ENCODE assay signal across 20 mouse cellular contexts in the genomic region with DNA sequence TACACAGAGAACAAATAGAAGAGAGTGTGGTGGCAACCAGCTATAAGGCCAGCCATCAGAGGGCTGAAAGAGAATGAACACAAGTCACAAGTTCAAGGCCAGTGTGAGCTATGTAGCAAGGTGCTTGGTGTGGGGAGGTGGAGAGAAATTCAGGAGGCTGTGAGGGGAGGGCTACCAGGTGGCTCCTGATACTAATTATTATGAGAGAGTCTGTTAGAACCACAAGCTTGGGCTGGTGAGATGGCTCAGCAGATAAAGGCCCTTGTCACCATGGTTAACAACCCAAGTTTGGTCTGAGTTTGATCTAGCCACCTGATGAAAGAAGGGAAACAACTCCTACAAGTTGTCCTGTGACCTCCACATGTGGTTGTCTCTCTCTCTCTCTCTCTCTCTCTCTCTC. TPM values are rescaled to one million over a fixed set of nuclear protein-coding genes. Genes with fewer than 3 reads are reported as not detected.
DNase-seq lines count a peak whose midpoint lies in the region; ATAC-seq lines count a peak whose summit lies in the region.
"Had no signal": no experiment of that assay in that cellular context is flagged by ENCODE, and none has a peak within 500 bp of the region (broad histone marks: within the 10 kb centered on the region; RNA-seq: fewer than 3 reads in every experiment).

No protein-coding gene starts in this region.

- H3K9ac ChIP-seq in forebrain, embryonic 11.5 days (ENCODE audit: low read length), result no peak overlapping the region
- no peak overlapping the region for H3K9ac ChIP-seq in forebrain, embryonic 16.5 days (replicated peaks; ENCODE audit: low read depth, low read length)
- H3K9ac ChIP-seq in liver, embryonic 12.5 days, result no peak overlapping the region; the same call in 1 of the 2 replicates
- H3K9ac ChIP-seq: hindbrain, embryonic 12.5 days; hindbrain, embryonic 15.5 days; intestine, embryonic 15.5 days had no signal

- no peak overlapping the region for H3K27ac ChIP-seq in forebrain, embryonic 11.5 days (ENCODE audit: low read depth, low read length)
- no peak overlapping the region for H3K27ac ChIP-seq in forebrain, embryonic 16.5 days (ENCODE audit: low read length)
- no peak overlapping the region for H3K27ac ChIP-seq in liver, embryonic 12.5 days
- H3K27ac ChIP-seq: forebrain, embryonic 10.5 days; hindbrain, embryonic 12.5 days; hindbrain, embryonic 15.5 days; intestine, embryonic 15.5 days had no signal

- H3K36me3 ChIP-seq in forebrain, embryonic 11.5 days (ENCODE audit: control insufficient read depth, insufficient read depth, low read length), result no peaks in the 10 kb centered on the region
- no peaks in the 10 kb centered on the region for H3K36me3 ChIP-seq in forebrain, embryonic 16.5 days (ENCODE audit: control insufficient read depth, insufficient read depth)
- H3K36me3 ChIP-seq in liver, embryonic 12.5 days, result no peaks in the 10 kb centered on the region
- H3K36me3 ChIP-seq: forebrain, embryonic 10.5 days; hindbrain, embryonic 12.5 days; hindbrain, embryonic 15.5 days; intestine, embryonic 15.5 days had no signal

- no peaks in the 10 kb centered on the region for H3K9me3 ChIP-seq in forebrain, embryonic 11.5 days (ENCODE audit: control insufficient read depth, low read length)
- H3K9me3 ChIP-seq in forebrain, embryonic 16.5 days (ENCODE audit: control insufficient read depth, low read length), result no peaks in the 10 kb centered on the region
- H3K9me3 ChIP-seq in liver, embryonic 12.5 days (replicated peaks), result no peaks in the 10 kb centered on the region
- H3K9me3 ChIP-seq: forebrain, embryonic 10.5 days; hindbrain, embryonic 12.5 days; hindbrain, embryonic 15.5 days; intestine, embryonic 15.5 days had no signal

- H3K4me1 ChIP-seq in forebrain, embryonic 11.5 days (replicated peaks; ENCODE audit: control insufficient read depth, insufficient read depth, low read length), result no peaks in the 10 kb centered on the region
- H3K4me1 ChIP-seq in forebrain, embryonic 16.5 days (replicated peaks; ENCODE audit: control insufficient read depth, insufficient read depth, low read length), result no peaks in the 10 kb centered on the region; the same call in 1 of the 2 replicates
- peaks cover 46% of the 10 kb centered on the region for H3K4me1 ChIP-seq in liver, embryonic 12.5 days

- H3K4me2 ChIP-seq in forebrain, embryonic 11.5 days (ENCODE audit: low read depth, low read length, severe bottlenecking), result no peak overlapping the region
- H3K4me2 ChIP-seq in forebrain, embryonic 16.5 days (ENCODE audit: low read length), result no peak overlapping the region
- H3K4me2 ChIP-seq in liver, embryonic 12.5 days, result no peak overlapping the region
- H3K4me2 ChIP-seq: hindbrain, embryonic 12.5 days; hindbrain, embryonic 15.5 days; intestine, embryonic 15.5 days had no signal

- no peak overlapping the region for H3K4me3 ChIP-seq in forebrain, embryonic 11.5 days (ENCODE audit: low read depth, low read length)
- H3K4me3 ChIP-seq in forebrain, embryonic 16.5 days (replicated peaks; ENCODE audit: low read length), result no peak overlapping the region
- no peak overlapping the region for H3K4me3 ChIP-seq in liver, embryonic 12.5 days
- H3K4me3 ChIP-seq: forebrain, embryonic 10.5 days; hindbrain, embryonic 12.5 days; hindbrain, embryonic 15.5 days; intestine, embryonic 15.5 days had no signal

- H3K27me3 ChIP-seq in forebrain, embryonic 11.5 days (ENCODE audit: control insufficient read depth, insufficient read depth, low read length), result no peaks in the 10 kb centered on the region
- H3K27me3 ChIP-seq in forebrain, embryonic 16.5 days (replicated peaks; ENCODE audit: control insufficient read depth, insufficient read depth, low read length), result no peaks in the 10 kb centered on the region
- no peaks in the 10 kb centered on the region for H3K27me3 ChIP-seq in liver, embryonic 12.5 days (replicated peaks)
- H3K27me3 ChIP-seq: CH12.LX; hindbrain, embryonic 12.5 days; hindbrain, embryonic 15.5 days; intestine, embryonic 15.5 days had no signal

- DNase-seq in forebrain, embryonic 11.5 days (ENCODE audit: low spot score), result peak; percentile 21
- DNase-seq in liver, result no peak
- no peak for DNase-seq in neural tube, embryonic 10.5 days (ENCODE audit: extremely low spot score, low spot score)
- DNase-seq in cerebellum, postnatal 14 days, result no peak
- DNase-seq: adrenal gland, postnatal 10 days; B cell, adult 2 months; cerebellum, adult 11 months; cerebellum, adult 9-11 months; cerebellum, postnatal 36 days; gastrocnemius, postnatal 25 days; heart, adult 18-20 months had no signal

- ATAC-seq in forebrain, embryonic 11.5 days (replicated peaks; ENCODE audit: low FRiP score), result no peak
- no peak for ATAC-seq in forebrain, embryonic 16.5 days
- peak; percentile 26 for ATAC-seq in liver, embryonic 12.5 days
- peak; percentile 32 for ATAC-seq in megakaryocyte progenitor cell, adult 5-6 weeks (replicated peaks; ENCODE audit: poor library complexity)
- ATAC-seq: forebrain, embryonic 14.5 days; intestine, embryonic 15.5 days had no signal

RNA-seq across cellular contexts. Expression of a gene that starts 5.9 kb away (rescaled TPM):
- polyA plus RNA-seq in forebrain, embryonic 11.5 days (2014; fragmentation: Nextera tagmentation; extraction: Ambion mirVana), result 72.8 and 77.9 TPM in 2 replicates
- 28.7 and 34.4 TPM in 2 replicates for polyA plus RNA-seq in forebrain, embryonic 16.5 days (2015; fragmentation: Nextera tagmentation; extraction: Ambion mirVana)
- 38.6 and 39.2 TPM in 2 replicates for polyA plus RNA-seq in liver, embryonic 12.5 days (2016; fragmentation: Nextera tagmentation; extraction: Ambion mirVana)
- 64.5 and 77.4 TPM in 2 replicates for total RNA-seq in megakaryocyte progenitor cell, adult 5-6 weeks (2015)
- total RNA-seq in megakaryocyte progenitor cell, adult 5-6 weeks (2017), result 38.4 and 38.6 TPM in 2 replicates

RNA-seq across cellular contexts. Expression of a gene that starts 14.7 kb away (rescaled TPM):
- 11.9 and 12.4 TPM in 2 replicates for polyA plus RNA-seq in forebrain, embryonic 11.5 days (2014; fragmentation: Nextera tagmentation; extraction: Ambion mirVana)
- polyA plus RNA-seq in forebrain, embryonic 16.5 days (2015; fragmentation: Nextera tagmentation; extraction: Ambion mirVana), result 10.2 and 11.9 TPM in 2 replicates
- polyA plus RNA-seq in liver, embryonic 12.5 days (2016; fragmentation: Nextera tagmentation; extraction: Ambion mirVana), result 9.0 and 9.2 TPM in 2 replicates
- total RNA-seq in megakaryocyte progenitor cell, adult 5-6 weeks (2015), result 34.6 and 37.4 TPM in 2 replicates
- total RNA-seq in megakaryocyte progenitor cell, adult 5-6 weeks (2017), result 13.8 and 16.7 TPM in 2 replicates

RNA-seq across cellular contexts. Expression of a gene that starts 14.8 kb away (rescaled TPM):
- polyA plus RNA-seq in forebrain, embryonic 11.5 days (2014; fragmentation: Nextera tagmentation; extraction: Ambion mirVana), result 18.1 and 21.2 TPM in 2 replicates
- 11.1 and 11.2 TPM in 2 replicates for polyA plus RNA-seq in forebrain, embryonic 16.5 days (2015; fragmentation: Nextera tagmentation; extraction: Ambion mirVana)
- polyA plus RNA-seq in liver, embryonic 12.5 days (2016; fragmentation: Nextera tagmentation; extraction: Ambion mirVana), result 6.9 and 7.5 TPM in 2 replicates
- total RNA-seq in megakaryocyte progenitor cell, adult 5-6 weeks (2015), result 6.2 and 9.1 TPM in 2 replicates
- total RNA-seq in megakaryocyte progenitor cell, adult 5-6 weeks (2017), result 10.5 and 11.8 TPM in 2 replicates

RNA-seq across cellular contexts. Expression of a gene that starts 27.2 kb away (rescaled TPM):
- 81.1 and 83.5 TPM in 2 replicates for polyA plus RNA-seq in forebrain, embryonic 11.5 days (2014; fragmentation: Nextera tagmentation; extraction: Ambion mirVana)
- polyA plus RNA-seq in forebrain, embryonic 16.5 days (2015; fragmentation: Nextera tagmentation; extraction: Ambion mirVana), result 69.1 and 72.2 TPM in 2 replicates
- polyA plus RNA-seq in liver, embryonic 12.5 days (2016; fragmentation: Nextera tagmentation; extraction: Ambion mirVana), result 96.0 and 99.2 TPM in 2 replicates
- 39.6 and 58.5 TPM in 2 replicates for total RNA-seq in megakaryocyte progenitor cell, adult 5-6 weeks (2015)
- total RNA-seq in megakaryocyte progenitor cell, adult 5-6 weeks (2017), result 92.1 and 96.5 TPM in 2 replicates

RNA-seq across cellular contexts. Expression of a gene that starts 31.3 kb away (rescaled TPM):
- 3.8 and 4.4 TPM in 2 replicates for polyA plus RNA-seq in forebrain, embryonic 11.5 days (2014; fragmentation: Nextera tagmentation; extraction: Ambion mirVana)
- 52.3 and 59.8 TPM in 2 replicates for polyA plus RNA-seq in forebrain, embryonic 16.5 days (2015; fragmentation: Nextera tagmentation; extraction: Ambion mirVana)
- polyA plus RNA-seq in liver, embryonic 12.5 days (2016; fragmentation: Nextera tagmentation; extraction: Ambion mirVana), result 0.33 and 0.38 TPM in 2 replicates
- 0.02 and 0.05 TPM in 2 replicates for total RNA-seq in megakaryocyte progenitor cell, adult 5-6 weeks (2015)
- 0.07 and 0.17 TPM in 2 replicates for total RNA-seq in megakaryocyte progenitor cell, adult 5-6 weeks (2017)

Comparison
In these comparisons a context has a peak if more than half of its experiments do, and no peak if none do; other contexts are left out.
1. ATAC-seq: peak in liver, embryonic 12.5 days (single experiment) and megakaryocyte progenitor cell, adult 5-6 weeks (single experiment); none in forebrain, embryonic 11.5 days (single experiment) and forebrain, embryonic 16.5 days (single experiment).